Mouse (Mus musculus) WW6 (cell line): Measurements from ENCODE around the gene D5Ertd579e.

ENCODE experiments used
- DNase-seq: peaks from one replicate; pipeline ENCODE4 v3.0.0-alpha.2; 2013; ENCODE audit warnings: low read depth, low spot score

D5Ertd579e gene

GRCm38 (mm10) chr5:36695461-36696231 is at the start of gene D5Ertd579e:
Gene D5Ertd579e, minus strand, starts transcription at chr5:36696024.
- DNase-seq = peak; percentile 65

DNA sequence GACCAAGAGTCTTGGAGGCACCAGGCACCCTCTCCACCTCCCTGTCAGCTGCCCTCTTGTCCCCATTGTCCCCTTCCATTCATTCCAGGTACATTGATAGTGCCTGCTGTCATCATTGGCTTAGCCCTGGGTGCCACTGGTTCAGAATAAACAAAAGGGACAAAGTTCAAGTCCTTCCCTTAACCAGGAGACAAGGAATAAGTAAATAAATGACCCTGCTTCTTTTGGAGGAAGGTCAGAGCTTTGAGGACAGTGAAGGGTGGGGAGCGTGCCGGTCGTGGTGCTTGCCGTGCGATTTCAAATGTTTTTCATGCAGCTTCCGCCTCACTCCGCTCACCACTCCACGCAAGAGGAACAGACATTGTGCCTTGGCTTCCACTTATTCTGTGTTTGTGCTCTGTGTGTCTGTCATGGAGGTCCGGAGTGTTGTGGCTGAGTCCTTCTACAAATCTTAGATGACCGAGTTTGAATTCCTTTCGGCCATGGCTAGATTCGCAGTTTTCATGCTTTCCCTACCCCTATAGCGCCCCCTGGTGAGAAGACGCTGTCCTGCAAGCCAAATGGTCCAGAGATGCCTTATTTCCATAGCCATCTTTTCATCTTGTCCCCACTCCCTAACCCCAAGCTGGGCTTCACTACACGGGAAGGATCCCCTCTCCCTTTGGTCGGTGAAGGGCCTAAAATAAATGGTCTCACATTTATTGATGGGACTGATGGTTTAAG is 46.5 kb upstream of the D5Ertd579e start:
- no peak for DNase-seq

GRCm38 (mm10) chr5:36739829-36740228 is 44.0 kb upstream of the D5Ertd579e start:
- no peak for DNase-seq

DNA sequence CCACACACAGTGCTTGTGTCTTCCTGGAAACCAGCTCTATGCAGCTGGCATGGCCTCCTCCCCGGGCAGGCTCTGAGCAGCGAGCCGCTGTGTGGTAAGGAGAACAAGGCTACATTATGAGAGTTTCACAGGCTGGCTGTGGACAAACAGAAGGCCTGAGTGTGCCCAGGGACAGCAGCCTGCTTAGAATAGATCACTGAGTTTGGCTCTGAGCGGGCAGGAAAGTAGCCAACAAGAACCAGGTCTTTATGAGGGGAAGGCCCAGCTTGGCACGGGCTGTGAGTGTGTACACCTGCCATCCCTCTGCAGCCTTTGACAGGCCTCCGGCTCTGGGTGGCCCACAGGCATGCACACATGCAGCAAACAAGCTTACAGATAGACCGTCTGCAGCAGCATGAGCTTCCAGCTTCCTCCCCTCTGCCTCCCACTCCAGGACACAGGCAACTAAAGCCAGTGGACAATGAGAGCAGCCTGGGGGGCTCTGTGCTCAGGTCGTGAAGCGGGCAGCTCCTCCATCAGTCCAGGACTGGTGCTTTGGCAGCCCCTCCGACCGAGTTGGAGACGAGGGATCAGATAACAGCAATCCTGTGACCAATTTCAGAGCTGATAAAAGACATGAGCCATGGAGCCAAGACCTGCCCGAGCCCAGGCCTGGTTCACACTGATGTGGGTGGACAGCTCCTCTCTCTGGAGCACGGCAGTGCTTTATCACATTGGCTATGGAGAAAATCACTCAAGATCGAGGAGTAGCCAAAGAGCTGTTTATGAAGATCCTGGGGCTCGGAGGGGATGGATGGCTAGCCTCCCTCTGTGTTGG is 43.2 kb upstream of the D5Ertd579e start:
- DNase-seq = no peak

DNA sequence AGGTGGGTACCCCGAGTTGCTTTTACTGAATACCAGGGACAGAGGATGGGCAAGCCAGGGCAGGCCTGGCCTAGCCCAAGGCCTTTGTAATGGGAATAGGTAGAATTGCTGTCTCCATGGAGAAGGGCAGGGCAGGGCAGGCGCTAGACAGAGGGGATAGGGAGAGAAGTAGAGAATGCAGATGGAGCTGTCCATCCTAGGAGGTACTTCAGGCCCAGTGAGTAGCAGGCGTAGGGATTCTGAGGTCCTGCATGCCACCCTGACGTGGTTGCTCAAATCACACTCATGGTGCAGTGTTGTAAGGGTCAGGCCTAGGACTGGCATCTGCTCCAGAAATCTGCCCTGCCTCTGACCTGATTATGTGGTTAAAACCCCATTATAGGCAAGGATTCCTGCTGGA is 41.9 kb upstream of the D5Ertd579e start:
- no peak for DNase-seq

DNA sequence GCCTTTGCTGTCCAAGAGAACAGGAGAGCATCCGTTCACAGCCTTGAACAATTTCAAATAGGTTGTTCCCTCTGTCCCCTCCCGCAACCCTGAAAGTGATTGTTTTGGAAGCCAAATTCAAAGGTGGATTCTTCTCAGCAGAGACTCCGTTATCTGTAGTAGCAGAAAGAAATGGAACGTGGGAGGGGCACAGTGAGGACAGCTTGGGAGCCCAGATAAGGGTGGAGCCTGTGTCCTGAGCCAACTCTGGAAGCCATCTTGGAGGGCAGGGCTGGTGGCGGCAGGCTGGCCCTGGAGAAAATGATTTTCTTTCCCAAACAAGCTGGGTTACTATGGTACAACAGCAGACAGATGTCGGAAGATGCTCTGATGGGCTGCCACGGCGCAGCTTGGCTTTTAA is 40.2 kb upstream of the D5Ertd579e start:
- DNase-seq = no peak

GRCm38 (mm10) chr5:36735106-36735505 is 39.3 kb upstream of the D5Ertd579e start:
- no peak for DNase-seq

- DNase-seq = no peak
Measured at GRCm38 (mm10) chr5:36733405-36733804, 37.6 kb upstream of the D5Ertd579e start.

DNA sequence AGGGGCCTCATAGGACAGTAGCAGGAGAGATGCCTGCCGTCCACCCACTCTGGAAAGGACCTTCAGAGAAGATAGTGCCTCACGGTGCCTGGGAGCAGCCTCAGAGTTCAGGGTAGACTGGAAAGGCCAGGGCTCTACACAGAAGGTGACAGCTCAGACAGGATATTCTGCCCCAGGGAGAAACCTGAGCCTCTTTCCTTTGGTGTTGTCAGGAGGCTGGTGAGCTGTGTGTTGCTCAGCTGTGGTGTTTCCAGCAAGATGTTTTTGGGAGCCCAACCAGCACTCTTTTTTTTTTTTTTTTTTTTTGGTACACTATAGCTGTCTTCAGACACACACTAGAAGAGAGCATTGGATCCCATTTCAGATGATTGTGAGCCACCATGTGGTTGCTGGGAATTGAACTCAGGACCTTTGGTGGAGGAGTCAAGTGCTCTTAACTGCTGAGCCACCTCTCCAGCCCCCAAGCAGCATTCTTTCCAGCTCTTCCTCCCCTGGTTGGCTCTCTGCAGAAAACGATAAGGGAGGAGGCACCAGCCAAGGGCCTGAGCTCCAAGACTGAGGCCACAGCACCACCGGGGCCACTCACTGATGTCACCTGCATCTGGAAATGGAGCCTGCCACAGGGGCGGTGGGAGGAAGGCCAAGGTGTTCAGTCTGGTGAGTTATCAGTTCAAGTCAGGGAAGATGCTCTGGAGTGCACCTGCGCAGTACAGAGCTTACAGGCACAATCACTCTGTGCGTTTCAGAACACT is 36.3 kb upstream of the D5Ertd579e start:
- no peak for DNase-seq

DNA sequence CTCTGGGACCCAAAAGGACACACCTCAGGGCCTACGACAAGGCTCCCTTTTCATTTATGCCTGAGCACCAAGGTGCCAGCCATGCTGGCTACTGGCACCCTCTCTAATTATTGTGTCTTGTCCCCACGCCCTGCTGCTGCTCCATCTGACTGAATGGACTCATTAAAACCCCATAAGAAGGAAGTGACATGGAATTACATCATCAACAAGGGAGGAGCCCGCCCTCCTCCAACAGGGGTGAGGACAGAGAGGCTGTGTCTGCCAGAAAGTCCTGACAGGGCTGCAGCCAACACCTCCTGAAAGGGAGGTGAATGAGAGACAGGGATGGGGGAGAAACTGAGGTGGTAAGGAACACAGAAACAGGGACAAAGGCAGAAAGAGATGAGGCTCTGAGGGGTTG is 34.9 kb upstream of the D5Ertd579e start:
- DNase-seq = no peak

DNA sequence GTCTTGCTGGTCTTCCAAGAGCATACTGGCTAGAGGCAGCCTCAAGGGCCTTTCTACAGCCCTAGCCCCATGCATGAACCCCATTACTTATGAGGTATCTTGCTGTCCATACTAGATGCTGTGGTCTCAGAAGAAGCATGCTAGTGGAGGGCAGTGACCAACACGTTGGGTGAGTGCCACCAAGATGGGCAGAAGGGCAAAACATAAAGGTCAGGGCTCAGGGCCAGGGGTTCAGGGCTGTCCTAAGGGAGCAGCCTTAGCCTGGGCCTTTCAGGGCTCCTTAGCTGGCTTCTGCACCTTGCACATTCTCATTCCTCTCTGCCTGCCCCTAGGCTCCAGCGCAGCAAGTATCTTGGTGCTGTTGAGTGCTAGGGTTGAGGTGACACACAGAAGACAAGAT is 34.1 kb upstream of the D5Ertd579e start:
- no peak for DNase-seq

DNA sequence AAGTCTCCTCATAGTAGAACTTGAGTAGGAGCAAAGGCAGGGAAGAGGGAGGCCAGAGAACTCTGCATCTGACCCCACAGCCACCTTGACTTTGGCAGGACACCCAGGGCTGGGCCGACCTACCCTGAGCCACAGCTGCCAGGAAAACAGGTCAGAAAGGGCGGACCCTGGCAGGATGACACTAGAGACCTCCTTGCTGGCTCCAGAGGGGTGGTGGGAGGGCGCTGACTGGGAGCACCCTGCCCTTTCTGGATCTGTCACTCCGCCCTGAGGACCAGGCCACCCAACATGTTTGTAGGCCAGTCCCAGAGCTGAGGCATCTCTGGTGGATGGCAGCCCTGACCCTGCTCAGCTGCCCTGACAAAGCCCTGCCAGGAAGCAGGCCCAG is 33.3 kb upstream of the D5Ertd579e start:
- no peak for DNase-seq

GRCm38 (mm10) chr5:36728403-36729085 is 32.7 kb upstream of the D5Ertd579e start:
- no peak for DNase-seq

- DNase-seq = no peak
Measured at GRCm38 (mm10) chr5:36727776-36728175, 32.0 kb upstream of the D5Ertd579e start.

- DNase-seq = no peak
Measured at GRCm38 (mm10) chr5:36727136-36727535, 31.3 kb upstream of the D5Ertd579e start.

DNA sequence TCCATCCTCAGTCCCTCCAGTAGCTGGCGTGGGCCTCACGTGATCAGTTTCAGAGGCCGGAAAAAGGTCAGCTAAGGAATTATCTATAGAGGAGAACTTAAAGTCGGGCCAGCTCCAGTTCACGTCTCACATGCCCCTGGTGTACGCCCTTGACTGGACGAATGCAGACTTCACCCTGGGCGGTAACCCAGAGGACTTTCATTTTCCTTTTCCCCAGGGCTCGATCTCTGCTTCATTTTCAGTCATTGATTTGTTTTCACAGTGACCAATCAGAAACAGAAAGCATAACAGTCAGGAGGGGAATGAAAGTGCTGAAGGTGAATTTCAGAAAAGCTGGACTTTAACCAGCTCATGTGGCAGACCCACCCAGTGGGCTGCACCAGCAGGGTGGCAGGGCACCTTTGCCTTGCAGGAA is 30.6 kb upstream of the D5Ertd579e start:
- DNase-seq = no peak

DNA sequence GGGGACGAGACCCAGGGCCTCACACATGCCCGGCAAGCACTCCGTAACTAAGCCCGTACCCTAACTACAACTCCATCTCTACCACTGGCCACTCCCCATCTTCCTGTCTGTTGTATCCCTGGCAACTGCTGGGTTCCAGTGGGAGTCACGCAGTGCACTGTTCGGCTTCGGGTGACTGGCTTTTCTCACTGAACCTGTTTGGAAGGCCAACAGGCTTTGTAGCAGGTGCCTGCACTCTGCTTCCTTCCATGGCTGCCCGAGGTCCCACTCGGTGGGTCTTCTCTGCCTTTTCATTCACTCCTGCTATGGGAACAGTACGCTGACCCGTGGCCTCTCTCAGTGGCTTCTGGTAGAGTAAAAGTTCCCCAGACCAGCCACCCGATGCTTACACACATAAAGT is 30.0 kb upstream of the D5Ertd579e start:
- no peak for DNase-seq

GRCm38 (mm10) chr5:36724274-36724673 is 28.4 kb upstream of the D5Ertd579e start:
- DNase-seq = no peak

DNA sequence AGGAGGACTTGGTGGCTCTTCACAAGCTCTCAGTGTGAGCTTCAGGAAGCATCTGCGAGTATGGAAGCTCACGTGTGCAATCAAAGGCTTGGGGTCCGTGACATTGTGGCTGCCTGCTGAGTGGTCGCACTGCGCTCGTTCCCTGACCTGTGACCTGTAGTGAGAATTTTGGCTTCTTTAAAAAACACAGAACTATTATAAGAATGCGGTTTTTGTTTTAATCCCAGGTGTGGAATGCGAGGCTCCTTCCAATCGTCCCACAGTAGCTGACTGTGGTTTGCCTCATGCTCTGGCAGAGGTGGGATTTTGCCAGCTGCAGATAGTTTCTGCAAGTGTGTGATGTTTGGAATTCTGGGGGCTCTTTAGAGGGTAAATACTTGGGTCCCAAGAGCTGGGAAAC is 27.5 kb upstream of the D5Ertd579e start:
- DNase-seq = no peak

DNA sequence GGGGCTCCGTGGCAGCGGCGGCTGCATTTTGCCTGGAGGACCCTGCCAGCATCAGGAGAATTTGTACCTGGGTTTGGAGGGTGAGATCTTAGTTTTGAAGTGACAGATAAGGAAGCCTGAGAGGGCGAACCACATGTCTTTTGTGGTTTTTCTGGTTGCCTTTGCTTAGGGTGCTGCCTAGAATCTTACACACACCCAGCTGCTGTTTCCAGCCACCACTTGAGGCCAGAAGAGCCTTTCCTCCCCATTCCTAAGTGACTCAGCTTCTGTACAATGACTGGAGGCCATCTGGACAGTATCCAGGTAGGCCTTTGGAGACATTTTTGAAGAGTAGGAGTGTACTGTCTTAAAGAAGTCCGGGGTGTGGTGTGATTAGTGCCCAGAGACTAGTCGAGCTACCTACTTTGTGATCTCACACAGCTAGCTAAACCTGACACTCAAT is 26.6 kb upstream of the D5Ertd579e start:
- no peak for DNase-seq
